Mouse (Mus musculus): ENCODE data around the gene Prc1. TPM values are rescaled to one million over a fixed set of nuclear protein-coding genes. Genes with fewer than 3 reads are reported as not detected.

The Prc1 gene
- polyA plus RNA-seq, 1 experiment from 2014 or later: 242 TPM

GRCm38 (mm10) chr7:80342858-80343257 lies 48.6 kb downstream of the Prc1 start, which contains the start of gene Hddc3:
Hddc3 (plus strand) TSS chr7:80343104.
- H3K27me3 ChIP-seq (ENCODE audit: poor library complexity, severe bottlenecking): peaks cover 15% of the 10 kb centered on the region
- H3K4me3 ChIP-seq: peak within 1 kb of the TSS; percentile 67
- peaks cover 12% of the 10 kb centered on the region for H3K36me3 ChIP-seq (replicated peaks)
- peak within 1 kb of the TSS; percentile 90 for H3K27ac ChIP-seq
- peaks cover 65% of the 10 kb centered on the region for H3K4me1 ChIP-seq
- peak; percentile 92 for DNase-seq (ENCODE audit: extremely low spot score, low spot score)
- peaks cover 7% of the 10 kb centered on the region; the same call in 1 of the 2 replicates for H3K9me3 ChIP-seq
- WGBS: 1% methylated on average over 25 of the region's 25 CpGs

- Histone ChIP-seq H3K27ac (peak overlapping the region; percentile 90), H3K36me3 (replicated peaks) (peaks cover 10% of the 10 kb centered on the region), H3K27me3 (ENCODE audit: poor library complexity, severe bottlenecking) (peaks cover 15% of the 10 kb centered on the region), H3K9me3 (peaks cover 7% of the 10 kb centered on the region; the same call in 1 of the 2 replicates), H3K4me1 (peaks cover 64% of the 10 kb centered on the region), H3K4me3 (peak overlapping the region; percentile 67)
- 26% methylated on average over 19 of the region's 19 CpGs for WGBS
- DNase-seq (ENCODE audit: extremely low spot score, low spot score): no peak
Measured at GRCm38 (mm10) chr7:80343270-80344018, 49.2 kb downstream of the Prc1 start.

- DNase-seq (ENCODE audit: extremely low spot score, low spot score): no peak
- Histone ChIP-seq H3K9me3 (peaks cover 7% of the 10 kb centered on the region; the same call in 1 of the 2 replicates), H3K27ac (no peak overlapping the region), H3K36me3 (replicated peaks) (peaks cover 23% of the 10 kb centered on the region), H3K4me3 (no peak overlapping the region), H3K4me1 (peaks cover 40% of the 10 kb centered on the region), H3K27me3 (ENCODE audit: poor library complexity, severe bottlenecking) (peaks cover 13% of the 10 kb centered on the region)
- 94% methylated on average over 9 of the region's 9 CpGs for WGBS
Measured at GRCm38 (mm10) chr7:80346173-80346572, 51.9 kb downstream of the Prc1 start.

GRCm38 (mm10) chr7:80346830-80347229 lies 52.6 kb downstream of the Prc1 start:
- Histone ChIP-seq H3K4me1 (peaks cover 34% of the 10 kb centered on the region), H3K4me3 (no peak overlapping the region), H3K27ac (no peak overlapping the region), H3K9me3 (peaks cover 7% of the 10 kb centered on the region; the same call in 1 of the 2 replicates), H3K36me3 (replicated peaks) (peaks cover 29% of the 10 kb centered on the region), H3K27me3 (ENCODE audit: poor library complexity, severe bottlenecking) (peaks cover 6% of the 10 kb centered on the region)
- WGBS: 95% methylated on average over 5 of the region's 5 CpGs
- DNase-seq (ENCODE audit: extremely low spot score, low spot score): no peak

GRCm38 (mm10) chr7:80347670-80348586 lies 53.7 kb downstream of the Prc1 start:
- WGBS: 76% methylated on average over 13 of the region's 13 CpGs
- Histone ChIP-seq H3K4me3 (no peak overlapping the region), H3K9me3 (peaks cover 7% of the 10 kb centered on the region; the same call in 1 of the 2 replicates), H3K36me3 (replicated peaks) (peaks cover 39% of the 10 kb centered on the region), H3K27ac (0 out of 2 replicates have a peak overlapping the region, but pooled peaks have one; percentile 25), H3K27me3 (ENCODE audit: poor library complexity, severe bottlenecking) (no peaks in the 10 kb centered on the region), H3K4me1 (peaks cover 23% of the 10 kb centered on the region)
- DNase-seq (ENCODE audit: extremely low spot score, low spot score): no peak

GRCm38 (mm10) chr7:80350808-80351207 lies 56.6 kb downstream of the Prc1 start:
- Histone ChIP-seq H3K27me3 (ENCODE audit: poor library complexity, severe bottlenecking) (no peaks in the 10 kb centered on the region), H3K4me1 (peaks cover 13% of the 10 kb centered on the region), H3K36me3 (replicated peaks) (peaks cover 56% of the 10 kb centered on the region), H3K27ac (no peak overlapping the region), H3K9me3 (0 out of 2 replicates have a peak, but pooled peaks cover 1% of the 10 kb centered on the region), H3K4me3 (no peak overlapping the region)
- WGBS: 74% methylated on average over 2 of the region's 2 CpGs
- no peak for DNase-seq (ENCODE audit: extremely low spot score, low spot score)

GRCm38 (mm10) chr7:80352920-80353319 lies 58.7 kb downstream of the Prc1 start:
- peaks cover 22% of the 10 kb centered on the region for H3K4me1 ChIP-seq
- H3K4me3 ChIP-seq: no peak overlapping the region
- no peaks in the 10 kb centered on the region for H3K27me3 ChIP-seq (ENCODE audit: poor library complexity, severe bottlenecking)
- peaks cover 72% of the 10 kb centered on the region for H3K36me3 ChIP-seq (replicated peaks)
- 91% methylated on average over 8 of the region's 8 CpGs for WGBS
- DNase-seq (ENCODE audit: extremely low spot score, low spot score): no peak
- no peak overlapping the region for H3K27ac ChIP-seq
- no peaks in the 10 kb centered on the region for H3K9me3 ChIP-seq

- WGBS: 87% methylated on average over 13 of the region's 13 CpGs
- Histone ChIP-seq H3K27me3 (ENCODE audit: poor library complexity, severe bottlenecking) (no peaks in the 10 kb centered on the region), H3K27ac (peak overlapping the region; percentile 69), H3K4me3 (no peak overlapping the region), H3K36me3 (replicated peaks) (peaks cover 90% of the 10 kb centered on the region), H3K9me3 (no peaks in the 10 kb centered on the region), H3K4me1 (peaks cover 22% of the 10 kb centered on the region)
- DNase-seq (ENCODE audit: extremely low spot score, low spot score): no peak
Measured at GRCm38 (mm10) chr7:80356351-80356750, 62.1 kb downstream of the Prc1 start.

- peak overlapping the region; percentile 69 for H3K27ac ChIP-seq
- 19% methylated on average over 8 of the region's 8 CpGs for WGBS
- peaks cover 91% of the 10 kb centered on the region for H3K36me3 ChIP-seq (replicated peaks)
- no peak overlapping the region for H3K4me3 ChIP-seq
- DNase-seq (ENCODE audit: extremely low spot score, low spot score): peak; percentile 31
- no peaks in the 10 kb centered on the region for H3K9me3 ChIP-seq
- H3K4me1 ChIP-seq: peaks cover 22% of the 10 kb centered on the region
- no peaks in the 10 kb centered on the region for H3K27me3 ChIP-seq (ENCODE audit: poor library complexity, severe bottlenecking)
Measured at GRCm38 (mm10) chr7:80357156-80357555, 62.9 kb downstream of the Prc1 start.

GRCm38 (mm10) chr7:80358039-80358438 lies 63.8 kb downstream of the Prc1 start:
- WGBS: 68% methylated on average over 4 of the region's 4 CpGs
- Histone ChIP-seq H3K4me3 (no peak overlapping the region), H3K27ac (no peak overlapping the region), H3K4me1 (peaks cover 22% of the 10 kb centered on the region), H3K36me3 (replicated peaks) (peaks cover 91% of the 10 kb centered on the region), H3K27me3 (ENCODE audit: poor library complexity, severe bottlenecking) (no peaks in the 10 kb centered on the region), H3K9me3 (no peaks in the 10 kb centered on the region)
- DNase-seq (ENCODE audit: extremely low spot score, low spot score): no peak

GRCm38 (mm10) chr7:80360435-80360834 lies 66.2 kb downstream of the Prc1 start:
- Histone ChIP-seq H3K27me3 (ENCODE audit: poor library complexity, severe bottlenecking) (no peaks in the 10 kb centered on the region), H3K27ac (no peak overlapping the region), H3K4me3 (no peak overlapping the region), H3K9me3 (no peaks in the 10 kb centered on the region), H3K4me1 (peaks cover 22% of the 10 kb centered on the region), H3K36me3 (replicated peaks) (peaks cover 95% of the 10 kb centered on the region)
- DNase-seq (ENCODE audit: extremely low spot score, low spot score): no peak
- WGBS: 88% methylated on average over 3 of the region's 3 CpGs

- Histone ChIP-seq H3K4me1 (peaks cover 19% of the 10 kb centered on the region), H3K27me3 (ENCODE audit: poor library complexity, severe bottlenecking) (no peaks in the 10 kb centered on the region), H3K27ac (no peak overlapping the region), H3K4me3 (no peak overlapping the region), H3K36me3 (replicated peaks) (peaks cover 79% of the 10 kb centered on the region), H3K9me3 (no peaks in the 10 kb centered on the region)
- no peak for DNase-seq (ENCODE audit: extremely low spot score, low spot score)
- 88% methylated on average over 2 of the region's 2 CpGs for WGBS
Measured at GRCm38 (mm10) chr7:80365759-80366158, 71.5 kb downstream of the Prc1 start.

Data from forebrain, embryonic 10.5 days (tissue).